Mouse (Mus musculus): ENCODE measurements around the gene Gm45808. TPM values are rescaled to one million over a fixed set of nuclear protein-coding genes. Genes with fewer than 3 reads are reported as not detected.
"Not testable (repeated sequence)": the region's sequence is repeated elsewhere in the genome, so short reads cannot be mapped to it uniquely, and the experiment has no call there.

Gm45808 gene
- polyA plus RNA-seq, 1 experiment from 2014 or later = not detected

GRCm38 (mm10) chr7:45465112-45465511, 21.5 kb downstream of the Gm45808 start:
- 97% methylated on average over 12 of the region's 12 CpGs for WGBS
- peak overlapping the region; percentile 79; the same call in 1 of the 2 replicates for H3K4me3 ChIP-seq (replicated peaks)
- H3K4me2 ChIP-seq = peak overlapping the region; percentile 96
- no peak overlapping the region for H3K9ac ChIP-seq (replicated peaks)
- no peak overlapping the region for H3K27ac ChIP-seq (replicated peaks)
- peaks cover 53% of the 10 kb centered on the region for H3K4me1 ChIP-seq
- H3K9me3 ChIP-seq (replicated peaks) = no peaks in the 10 kb centered on the region
- ATAC-seq (ENCODE audit: low FRiP score) = no peak
- peaks cover 30% of the 10 kb centered on the region for H3K36me3 ChIP-seq
- no peaks in the 10 kb centered on the region for H3K27me3 ChIP-seq (replicated peaks)

GRCm38 (mm10) chr7:45463987-45464778, 22.4 kb downstream of the Gm45808 start:
- no peak for ATAC-seq (ENCODE audit: low FRiP score)
- no peak overlapping the region for H3K27ac ChIP-seq (replicated peaks)
- 95% methylated on average over 7 of the region's 7 CpGs for WGBS
- no peak overlapping the region for H3K4me3 ChIP-seq (replicated peaks)
- peaks cover 30% of the 10 kb centered on the region for H3K36me3 ChIP-seq
- H3K4me2 ChIP-seq = no peak overlapping the region
- no peaks in the 10 kb centered on the region for H3K9me3 ChIP-seq (replicated peaks)
- peaks cover 54% of the 10 kb centered on the region for H3K4me1 ChIP-seq
- H3K9ac ChIP-seq (replicated peaks) = no peak overlapping the region
- no peaks in the 10 kb centered on the region for H3K27me3 ChIP-seq (replicated peaks)

- not testable (repeated sequence) for H3K4me3 ChIP-seq (replicated peaks); H3K27ac ChIP-seq (replicated peaks); H3K27me3 ChIP-seq (replicated peaks); ATAC-seq (ENCODE audit: low FRiP score); H3K9ac ChIP-seq (replicated peaks); H3K9me3 ChIP-seq (replicated peaks); H3K4me2 ChIP-seq
- peaks cover 34% of the 10 kb centered on the region for H3K36me3 ChIP-seq
- 88% methylated on average over 4 of the region's 4 CpGs for WGBS
- H3K4me1 ChIP-seq = peaks cover 59% of the 10 kb centered on the region
These were observed 23.7 kb downstream of the Gm45808 start for GRCm38 (mm10) chr7:45462868-45463267.

- peaks cover 62% of the 10 kb centered on the region for H3K4me1 ChIP-seq
- peaks cover 38% of the 10 kb centered on the region for H3K36me3 ChIP-seq
- H3K4me2 ChIP-seq = no peak overlapping the region
- 89% methylated on average over 4 of the region's 4 CpGs for WGBS
- no peak overlapping the region for H3K27ac ChIP-seq (replicated peaks)
- H3K9ac ChIP-seq (replicated peaks) = no peak overlapping the region
- H3K27me3 ChIP-seq (replicated peaks) = no peaks in the 10 kb centered on the region
- no peak overlapping the region for H3K4me3 ChIP-seq (replicated peaks)
- ATAC-seq (ENCODE audit: low FRiP score) = no peak
- no peaks in the 10 kb centered on the region for H3K9me3 ChIP-seq (replicated peaks)
These were observed 24.3 kb downstream of the Gm45808 start for GRCm38 (mm10) chr7:45462325-45462724.

GRCm38 (mm10) chr7:45461781-45462180, 24.8 kb downstream of the Gm45808 start:
- Histone ChIP-seq H3K4me2 (no peak overlapping the region), H3K27me3 (replicated peaks) (no peaks in the 10 kb centered on the region), H3K36me3 (peaks cover 44% of the 10 kb centered on the region), H3K4me1 (peaks cover 62% of the 10 kb centered on the region), H3K9ac (replicated peaks) (no peak overlapping the region), H3K9me3 (replicated peaks) (no peaks in the 10 kb centered on the region), H3K4me3 (replicated peaks) (no peak overlapping the region), H3K27ac (replicated peaks) (no peak overlapping the region; the same call in 1 of the 2 replicates)
- WGBS = 75% methylated on average over 4 of the region's 4 CpGs
- no peak for ATAC-seq (ENCODE audit: low FRiP score)

- Histone ChIP-seq H3K27ac (replicated peaks) (peak overlapping the region; percentile 87), H3K4me2 (peak overlapping the region; percentile 59; the same call in 1 of the 2 replicates), H3K27me3 (replicated peaks) (no peaks in the 10 kb centered on the region), H3K9me3 (replicated peaks) (no peaks in the 10 kb centered on the region), H3K36me3 (peaks cover 44% of the 10 kb centered on the region), H3K4me3 (replicated peaks) (no peak overlapping the region), H3K9ac (replicated peaks) (no peak overlapping the region), H3K4me1 (peaks cover 66% of the 10 kb centered on the region)
- ATAC-seq (ENCODE audit: low FRiP score) = no peak
- WGBS = 33% methylated on average over 5 of the region's 5 CpGs
These were observed 25.3 kb downstream of the Gm45808 start for GRCm38 (mm10) chr7:45461326-45461725.

- peaks cover 62% of the 10 kb centered on the region for H3K4me1 ChIP-seq
- no peak for ATAC-seq (ENCODE audit: low FRiP score)
- H3K36me3 ChIP-seq = peaks cover 46% of the 10 kb centered on the region
- H3K9ac ChIP-seq (replicated peaks) = no peak overlapping the region; the same call in 1 of the 2 replicates
- peak overlapping the region; percentile 59 for H3K4me2 ChIP-seq
- H3K4me3 ChIP-seq (replicated peaks) = no peak overlapping the region; the same call in 1 of the 2 replicates
- H3K27me3 ChIP-seq (replicated peaks) = no peaks in the 10 kb centered on the region
- 20% methylated on average over 13 of the region's 13 CpGs for WGBS
- no peaks in the 10 kb centered on the region for H3K9me3 ChIP-seq (replicated peaks)
- H3K27ac ChIP-seq (replicated peaks) = peak overlapping the region; percentile 87
These were observed 25.7 kb downstream of the Gm45808 start for GRCm38 (mm10) chr7:45460860-45461314.

- Histone ChIP-seq H3K27me3 (replicated peaks) (no peaks in the 10 kb centered on the region), H3K9ac (replicated peaks) (peak overlapping the region; percentile 27), H3K27ac (replicated peaks) (peak overlapping the region; percentile 87), H3K4me1 (peaks cover 57% of the 10 kb centered on the region), H3K9me3 (replicated peaks) (no peaks in the 10 kb centered on the region), H3K4me3 (replicated peaks) (peak overlapping the region; percentile 57), H3K4me2 (peak overlapping the region; percentile 59), H3K36me3 (peaks cover 51% of the 10 kb centered on the region)
- ATAC-seq (ENCODE audit: low FRiP score) = peak; percentile 0; the same call in 1 of the 2 replicates
- WGBS = 74% methylated on average over 7 of the region's 7 CpGs
These were observed 26.2 kb downstream of the Gm45808 start for GRCm38 (mm10) chr7:45460377-45460776.

- H3K27ac ChIP-seq (replicated peaks) = peak within 1 kb of the TSS; percentile 91
- ATAC-seq (ENCODE audit: low FRiP score) = peak; percentile 95
- peak within 1 kb of the TSS; percentile 57 for H3K4me3 ChIP-seq (replicated peaks)
- not testable (repeated sequence) for H3K27me3 ChIP-seq (replicated peaks); H3K9me3 ChIP-seq (replicated peaks)
- WGBS = under 1% methylated on average over 32 of the region's 37 CpGs
- peaks cover 51% of the 10 kb centered on the region for H3K36me3 ChIP-seq
- H3K9ac ChIP-seq (replicated peaks) = peak within 1 kb of the TSS; percentile 67
- H3K4me1 ChIP-seq = peaks cover 49% of the 10 kb centered on the region
- H3K4me2 ChIP-seq = peak within 1 kb of the TSS; percentile 82
These were observed 27.0 kb downstream of the Gm45808 start, which contains the start of gene Ftl1 for GRCm38 (mm10) chr7:45459564-45460140. Gene Ftl1 (minus strand): TSS chr7:45459884.

GRCm38 (mm10) chr7:45458748-45459563, 27.7 kb downstream of the Gm45808 start:
- ATAC-seq (ENCODE audit: low FRiP score) = peak; percentile 79
- under 1% methylated on average over 43 of the region's 43 CpGs for WGBS
- Histone ChIP-seq H3K27me3 (replicated peaks) (no peaks in the 10 kb centered on the region), H3K9ac (replicated peaks) (peak overlapping the region; percentile 67), H3K4me1 (peaks cover 43% of the 10 kb centered on the region), H3K4me2 (peak overlapping the region; percentile 82), H3K27ac (replicated peaks) (peak overlapping the region; percentile 91), H3K9me3 (replicated peaks) (no peaks in the 10 kb centered on the region), H3K36me3 (peaks cover 55% of the 10 kb centered on the region), H3K4me3 (replicated peaks) (peak overlapping the region; percentile 57)

All from neural tube, embryonic 15.5 days (tissue).